Mouse (Mus musculus) forebrain, embryonic 12.5 days (tissue): ENCODE data around the gene Dzip1. TPM values are rescaled to one million over a fixed set of nuclear protein-coding genes. Genes with fewer than 3 reads are reported as not detected.

Experiments used
- polyA plus RNA-seq: library from polyadenylated mRNA; unstranded; fragments of >200 nt; fragmentation: Nextera tagmentation; extraction: Ambion mirVana; gene quantifications from 2 replicates; pipeline ENCODE4 v1.2.1, GENCODE M21; 2016

Gene Dzip1
- polyA plus RNA-seq, 1 experiment from 2014 or later: 31.3 TPM

Other genes with a start within 250 kb of the Dzip1 start
- gene Abcc4, start 219.2 kb downstream of the Dzip1 start, polyA plus RNA-seq: 2.1 and 2.4 TPM in 2 replicates
- gene Cldn10, start 137.6 kb downstream of the Dzip1 start, polyA plus RNA-seq: 0.56 and 0.68 TPM in 2 replicates
- 23.0 and 25.0 TPM in 2 replicates for gene Dnajc3, start 12.5 kb upstream of the Dzip1 start, polyA plus RNA-seq
- gene Uggt2, start 174.0 kb upstream of the Dzip1 start, polyA plus RNA-seq: 20.4 and 25.8 TPM in 2 replicates
- 0.19 and 0.32 TPM in 2 replicates for gene Hs6st3, start 212.9 kb upstream of the Dzip1 start, polyA plus RNA-seq